Mouse (Mus musculus) hindbrain, postnatal 0 days (tissue): ENCODE data around the gene Wdr59. TPM values are rescaled to one million over a fixed set of nuclear protein-coding genes. Genes with fewer than 3 reads are reported as not detected.

ENCODE experiments used
- ATAC-seq: fragments of 200-750 bp; cut with Nextera tagmentation; 2 replicates; pipeline ENCODE4 v1.8.0; 2017; ENCODE audit warnings: mild to moderate bottlenecking, moderate TSS enrichment, moderate library complexity
- DNase-seq: peaks from one replicate; pipeline ENCODE4 v3.0.0-alpha.2; 2015; ENCODE audit warnings: low spot score
- H3K27ac ChIP-seq: fragments of 300-500 bp; sonication (generic); 2 replicates; pipeline ENCODE4 v1.5.1; 2014; ENCODE audit warnings: mild to moderate bottlenecking
- H3K27me3 ChIP-seq: fragments of 300-500 bp; sonication (generic); 2 replicates; pipeline ENCODE4 v1.6.1; 2014; ENCODE audit warnings: low read length, mixed read lengths; ENCODE audit not compliant: insufficient read depth
- H3K36me3 ChIP-seq: fragments of 300-500 bp; sonication (generic); 2 replicates; pipeline ENCODE4 v1.6.1; 2014; ENCODE audit warnings: low read length, mixed read lengths; ENCODE audit not compliant: insufficient read depth
- H3K4me1 ChIP-seq: fragments of 300-500 bp; sonication (generic); 2 replicates; pipeline ENCODE4 v1.6.1; 2014; ENCODE audit warnings: antibody characterized with exemption, low read length, mixed read lengths; ENCODE audit not compliant: insufficient read depth
- H3K4me2 ChIP-seq: fragments of 300-500 bp; sonication (generic); 2 replicates; pipeline ENCODE4 v1.6.1; 2014; ENCODE audit warnings: low read depth, mild to moderate bottlenecking, low read length, moderate library complexity, mixed read lengths
- H3K4me3 ChIP-seq: fragments of 300-500 bp; sonication (generic); 2 replicates; pipeline ENCODE4 v1.5.1; 2014; ENCODE audit warnings: low read length
- H3K9ac ChIP-seq: fragments of 300-500 bp; sonication (generic); replicated peaks from 2 replicates; pipeline ENCODE4 v1.6.1; 2014; ENCODE audit warnings: mild to moderate bottlenecking, low read length, moderate library complexity, mixed read lengths
- H3K9me3 ChIP-seq: fragments of 300-500 bp; sonication (generic); 2 replicates; pipeline ENCODE4 v1.6.1; 2016; ENCODE audit warnings: low read length, mixed read lengths
- CTCF ChIP-seq: IDR thresholded peaks from 2 replicates; pipeline ENCODE4 v1.5.1; 2016; ENCODE audit warnings: antibody characterized with exemption, control low read depth, low read depth
- WGBS: fragments of 180-500 bp; shearing (Covaris S2); extraction: QIAGEN DNeasy Blood & Tissue Kit; methylation state at CpG from one replicate; pipeline ENCODE4 v1.1.7; 2014; 5-methylcytosine and 5-hydroxymethylcytosine counted together
- polyA plus RNA-seq: library from polyadenylated mRNA; unstranded; fragments of >200 nt; fragmentation: Nextera tagmentation; extraction: Ambion mirVana; gene quantifications from 2 replicates; pipeline ENCODE4 v1.2.1, GENCODE M21; 2015
- total RNA-seq: library from RNA; depleted of rRNA; stranded (reverse); fragments of >200 nt; gene quantifications from 2 replicates; pipeline ENCODE4 v1.2.3, GENCODE M21; 2014

Gene Wdr59
- total and polyA plus RNA-seq, 2 experiments from 2014 or later = 6.4 to 15.0 TPM

DNA sequence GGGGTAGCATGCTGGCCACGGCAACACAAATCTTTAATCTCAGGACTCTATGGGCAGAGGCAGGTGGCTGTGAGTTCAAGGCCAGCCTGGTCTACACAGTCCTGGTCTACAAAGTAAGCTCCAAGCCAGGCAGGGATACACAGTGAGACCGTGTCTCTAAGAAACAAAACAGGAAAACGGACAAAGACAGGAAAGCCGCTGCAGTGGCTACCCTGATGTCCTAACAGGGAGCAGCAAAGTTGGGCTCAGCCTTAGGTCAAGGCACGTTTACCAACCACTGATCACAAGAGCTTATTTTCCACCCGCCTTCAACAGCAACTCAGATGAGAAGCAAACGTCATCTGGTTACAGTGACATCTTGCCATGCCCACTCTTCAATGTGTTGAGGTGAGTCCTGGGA lies 25.6 kb downstream of the Wdr59 start:
- no peak for TF ChIP-seq CTCF
- DNase-seq = no peak
- no peak overlapping the region for H3K4me2 ChIP-seq

DNA sequence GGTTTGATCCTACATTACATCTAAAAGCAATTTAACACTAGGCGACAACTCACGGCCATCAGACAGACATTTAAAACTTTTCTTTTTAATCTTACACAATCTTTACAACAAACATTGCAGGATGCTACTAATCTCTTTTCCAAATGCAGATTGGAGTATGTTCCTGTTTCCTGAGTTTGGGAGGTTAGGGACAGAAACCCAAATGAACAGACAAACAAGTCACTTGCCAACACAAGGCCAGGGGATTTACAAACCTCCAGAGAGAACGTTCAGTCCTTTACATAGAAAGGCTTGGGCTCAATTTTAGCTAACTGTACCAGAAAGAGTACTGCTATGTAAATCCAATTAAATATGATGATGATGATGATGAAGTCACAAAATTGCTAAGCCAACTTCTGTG lies 28.7 kb downstream of the Wdr59 start:
- Histone ChIP-seq H3K36me3 (peaks cover 10% of the 10 kb centered on the region), H3K4me1 (no peaks in the 10 kb centered on the region), H3K4me2 (no peak overlapping the region), H3K27ac (no peak overlapping the region), H3K9me3 (no peaks in the 10 kb centered on the region), H3K9ac (no peak overlapping the region), H3K27me3 (no peaks in the 10 kb centered on the region), H3K4me3 (no peak overlapping the region)
- DNase-seq = no peak
- no peak for TF ChIP-seq CTCF
- 97% methylated on average over 3 of the region's 3 CpGs for WGBS
- ATAC-seq = no peak

More for the DNA sequence above, 25.6 kb downstream of the Wdr59 start:
- Histone ChIP-seq H3K9me3 (no peaks in the 10 kb centered on the region), H3K4me3 (no peak overlapping the region), H3K27ac (no peak overlapping the region), H3K9ac (no peak overlapping the region), H3K36me3 (peaks cover 25% of the 10 kb centered on the region), H3K27me3 (no peaks in the 10 kb centered on the region), H3K4me1 (no peaks in the 10 kb centered on the region)
- WGBS = 88% methylated on average over 7 of the region's 7 CpGs
- ATAC-seq = no peak

DNA sequence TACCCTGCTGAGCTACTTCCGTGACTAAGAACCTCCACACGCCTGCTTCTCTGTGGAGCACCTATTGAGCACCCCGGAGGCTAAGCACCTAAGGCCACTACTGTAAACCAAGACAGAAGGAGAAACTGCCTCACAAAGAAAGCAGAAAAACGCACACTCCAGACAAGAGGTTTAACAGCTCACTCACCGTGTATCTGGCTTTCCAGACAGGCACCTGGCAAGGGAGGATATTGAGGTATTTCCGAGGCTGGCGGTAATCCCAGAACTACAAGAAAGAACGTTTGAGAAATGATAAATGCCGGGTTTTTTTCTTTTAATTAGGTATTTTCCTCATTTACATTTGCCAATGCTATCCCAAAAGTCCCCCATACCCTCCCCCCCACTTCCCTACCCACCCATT lies 29.4 kb downstream of the Wdr59 start:
- Histone ChIP-seq H3K4me1 (no peaks in the 10 kb centered on the region), H3K27ac (no peak overlapping the region), H3K36me3 (peaks cover 6% of the 10 kb centered on the region), H3K27me3 (no peaks in the 10 kb centered on the region), H3K4me2 (no peak overlapping the region), H3K4me3 (no peak overlapping the region), H3K9ac (no peak overlapping the region), H3K9me3 (no peaks in the 10 kb centered on the region)
- ATAC-seq (no peak), DNase-seq (no peak)
- WGBS = 82% methylated on average over 9 of the region's 9 CpGs
- TF ChIP-seq CTCF = no peak

DNA sequence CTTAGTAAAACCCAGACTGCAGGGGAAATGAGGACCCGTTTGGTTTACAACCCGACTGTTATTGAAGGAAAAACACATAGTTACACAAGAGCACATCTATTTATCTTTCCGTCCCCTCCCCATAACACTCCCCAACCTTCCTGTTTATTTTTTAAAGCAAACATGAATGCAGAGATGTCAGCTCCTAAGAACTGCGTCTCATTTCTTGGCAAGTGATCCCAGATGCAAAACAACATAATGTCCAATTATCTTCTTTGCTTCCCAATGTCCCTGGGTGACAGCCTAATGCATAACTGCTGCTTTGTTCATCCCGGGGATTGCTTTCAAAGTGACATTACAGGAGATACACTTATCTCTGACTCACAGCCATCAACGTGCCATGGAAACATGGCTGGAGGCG lies 30.7 kb downstream of the Wdr59 start:
- Histone ChIP-seq H3K9me3 (no peaks in the 10 kb centered on the region), H3K27ac (no peak overlapping the region), H3K4me3 (no peak overlapping the region), H3K9ac (no peak overlapping the region), H3K36me3 (peaks cover 2% of the 10 kb centered on the region; the same call in 1 of the 2 replicates), H3K27me3 (no peaks in the 10 kb centered on the region), H3K4me2 (no peak overlapping the region), H3K4me1 (no peaks in the 10 kb centered on the region)
- DNase-seq (no peak), ATAC-seq (no peak)
- 62% methylated on average over 7 of the region's 7 CpGs for WGBS
- no peak for TF ChIP-seq CTCF

DNA sequence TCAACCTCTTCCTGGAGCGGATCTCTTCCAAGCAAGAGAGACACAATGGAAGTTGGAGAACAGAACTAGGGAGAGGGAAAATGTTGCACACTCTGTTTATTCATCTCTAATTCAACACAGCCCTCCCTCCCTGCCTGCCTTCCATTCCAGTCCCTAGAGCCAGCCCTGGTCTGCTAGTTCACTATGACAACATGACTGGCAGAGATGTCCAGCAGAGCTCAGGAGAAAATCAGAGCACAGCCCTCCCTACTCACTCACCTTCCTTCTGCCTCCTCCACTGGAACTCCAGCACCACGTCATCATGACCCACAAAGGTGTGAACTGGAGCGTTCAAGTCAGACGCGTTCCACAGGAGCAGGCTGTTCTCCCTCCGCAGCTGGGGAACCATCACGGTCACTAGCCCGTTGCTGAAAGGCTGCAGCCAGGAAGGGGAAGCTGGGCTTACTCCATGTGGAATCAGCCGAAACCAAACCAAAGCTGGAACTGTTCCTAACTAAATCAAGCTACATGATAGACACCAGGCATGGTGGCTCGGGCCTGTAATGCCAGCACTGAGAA lies 31.8 kb downstream of the Wdr59 start:
- Histone ChIP-seq H3K9me3 (no peaks in the 10 kb centered on the region), H3K36me3 (no peaks in the 10 kb centered on the region; the same call in 1 of the 2 replicates), H3K27ac (no peak overlapping the region), H3K4me3 (no peak overlapping the region), H3K9ac (no peak overlapping the region), H3K4me1 (no peaks in the 10 kb centered on the region), H3K27me3 (no peaks in the 10 kb centered on the region), H3K4me2 (no peak overlapping the region)
- 79% methylated on average over 10 of the region's 10 CpGs for WGBS
- no peak for TF ChIP-seq CTCF
- no peak for ATAC-seq
- DNase-seq = no peak

DNA sequence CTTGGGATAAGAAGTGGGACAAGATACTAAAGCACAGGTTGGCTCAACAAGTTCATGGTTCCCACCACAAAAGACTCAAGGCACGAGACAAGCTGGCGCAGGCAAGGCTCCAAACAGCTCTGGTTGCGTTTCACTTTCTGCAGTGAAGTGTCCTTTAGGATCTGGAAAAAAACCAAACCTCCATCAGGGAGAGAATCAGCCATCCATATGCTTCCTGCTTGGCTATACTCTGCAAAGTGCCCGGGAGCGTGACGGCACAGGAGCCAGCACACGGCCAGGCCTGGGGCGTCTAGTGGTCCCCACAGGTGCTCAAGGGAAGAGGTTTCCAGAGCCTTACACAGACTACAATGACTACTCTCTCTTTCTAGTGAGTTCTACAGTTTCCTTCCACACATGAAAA lies 41.2 kb downstream of the Wdr59 start:
- H3K36me3 ChIP-seq = peaks cover 40% of the 10 kb centered on the region
- H3K9me3 ChIP-seq = no peaks in the 10 kb centered on the region
- H3K4me3 ChIP-seq = no peak overlapping the region
- ATAC-seq (no peak), DNase-seq (no peak)
- H3K9ac ChIP-seq = no peak overlapping the region
- no peak for TF ChIP-seq CTCF
- 88% methylated on average over 8 of the region's 8 CpGs for WGBS
- no peak overlapping the region for H3K27ac ChIP-seq
- H3K4me1 ChIP-seq = no peaks in the 10 kb centered on the region
- no peaks in the 10 kb centered on the region for H3K27me3 ChIP-seq
- no peak overlapping the region for H3K4me2 ChIP-seq

DNA sequence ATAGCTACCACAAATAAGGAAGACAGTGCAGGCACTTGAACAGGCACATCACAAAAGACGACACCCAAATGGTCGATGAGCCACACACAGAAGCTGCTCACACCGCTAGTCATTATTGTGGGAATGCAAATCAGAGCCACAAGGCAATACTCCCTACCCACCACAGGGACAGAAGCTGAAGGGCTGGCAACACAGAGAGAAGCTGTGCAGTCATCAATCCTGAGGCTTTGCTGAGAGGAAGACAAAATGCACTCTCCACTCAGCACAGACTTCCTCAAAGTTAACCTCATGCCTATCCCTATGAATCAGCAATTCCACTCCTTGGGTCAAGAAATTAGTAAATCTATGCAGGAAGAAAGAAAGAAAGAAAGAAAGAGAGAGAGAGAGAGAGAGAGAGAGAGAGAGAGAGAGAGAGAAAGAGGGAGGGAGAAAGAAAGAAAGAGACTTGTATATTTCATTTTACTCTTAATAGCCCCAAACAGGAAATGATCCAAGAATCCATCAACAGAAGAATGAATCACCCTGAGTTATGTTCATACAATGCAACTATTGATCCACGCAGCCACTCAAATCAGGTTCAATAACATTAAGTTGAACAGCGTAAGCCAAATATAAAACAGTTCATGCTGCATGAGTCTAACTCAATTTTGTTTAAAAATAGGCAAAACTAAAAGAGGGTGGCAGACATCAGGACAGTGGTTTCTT lies 44.0 kb downstream of the Wdr59 start:
- H3K4me2 ChIP-seq = no peak overlapping the region
- H3K4me3 ChIP-seq = no peak overlapping the region
- 60% methylated on average over 5 of the region's 5 CpGs for WGBS
- no peaks in the 10 kb centered on the region for H3K9me3 ChIP-seq
- DNase-seq = no peak
- peaks cover 26% of the 10 kb centered on the region for H3K36me3 ChIP-seq
- no peak overlapping the region for H3K9ac ChIP-seq
- no peak for ATAC-seq
- H3K27me3 ChIP-seq = no peaks in the 10 kb centered on the region
- TF ChIP-seq CTCF = peak; percentile 6; the same call in 1 of the 2 replicates
- no peaks in the 10 kb centered on the region for H3K4me1 ChIP-seq
- no peak overlapping the region for H3K27ac ChIP-seq
